Mouse (Mus musculus) heart, postnatal 0 days (tissue): ENCODE measurements around the gene Pcsk5.

ENCODE experiments used
- CTCF ChIP-seq: IDR thresholded peaks from 2 replicates; pipeline ENCODE4 v1.5.1; 2016; ENCODE audit warnings: antibody characterized with exemption, control low read depth, low read depth
- EP300 ChIP-seq: IDR thresholded peaks from 2 replicates; pipeline ENCODE4 v1.6.1; 2016; ENCODE audit warnings: antibody characterized with exemption, low read depth

DNA sequence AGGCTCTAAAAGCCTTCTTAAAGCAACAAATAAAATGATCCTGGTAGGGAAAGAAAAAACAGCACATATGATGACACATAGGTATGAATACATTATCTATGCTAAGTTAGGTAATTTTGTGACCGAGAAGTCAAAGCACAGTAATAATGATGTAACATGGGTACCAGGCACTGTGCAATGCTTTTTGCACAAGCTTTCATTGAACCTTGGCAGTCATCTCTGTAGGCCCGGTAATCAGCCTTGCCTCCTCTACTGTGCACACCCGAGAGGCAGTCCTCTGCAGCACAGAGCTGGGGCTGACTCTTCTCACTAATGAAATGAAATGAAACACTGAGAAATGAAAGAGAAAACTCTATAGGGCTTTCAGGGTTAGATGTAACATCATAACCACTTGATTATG is 89.1 kb downstream of the Pcsk5 start:
- TF ChIP-seq CTCF (no peak), EP300 (no peak)
